Mouse (Mus musculus) frontal cortex, postnatal 14 days (tissue): ENCODE data around the gene Dcst2.

Experiments used
- DNase-seq, 2 experiments: peaks; one replicate each; pipeline ENCODE4 v3.0.0; 2022; ENCODE audit warnings: low spot score in 2 of 2

Dcst2 gene

DNA sequence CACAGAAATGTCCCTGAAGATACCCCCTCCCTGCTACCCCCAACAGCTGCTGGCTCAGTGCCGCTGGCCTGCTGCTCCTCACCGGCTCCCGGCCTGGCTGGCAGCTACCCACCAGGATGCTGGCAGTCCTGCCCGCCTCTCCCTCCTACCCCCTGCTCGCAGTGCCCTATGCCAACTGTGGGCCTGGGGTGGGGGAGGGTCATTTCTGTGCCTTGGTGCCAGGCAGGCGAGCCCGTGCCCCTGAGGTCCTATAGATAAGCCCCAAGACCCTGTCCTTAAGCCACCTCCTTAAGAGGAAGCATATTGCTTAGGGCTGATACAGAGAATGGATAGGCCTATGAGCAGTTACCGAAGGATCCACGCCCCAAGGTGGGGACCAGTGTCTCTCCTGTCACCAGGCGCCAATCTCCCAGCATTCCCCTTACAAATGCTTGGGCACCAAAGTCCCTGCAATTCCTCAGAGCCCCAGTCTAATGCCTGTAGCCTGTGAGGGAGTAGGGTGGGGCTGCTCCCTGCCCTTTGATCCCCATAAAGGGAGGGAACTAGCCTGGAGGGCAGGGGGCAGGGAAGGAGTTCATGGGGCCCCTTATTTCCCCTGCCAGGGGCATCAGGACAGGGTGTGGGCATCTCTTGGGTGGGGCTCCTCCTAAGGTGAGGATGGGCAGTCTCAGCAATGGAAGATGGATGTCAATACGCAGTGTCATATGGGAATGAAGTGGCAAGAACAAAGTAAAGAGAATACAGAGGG is 26.5 kb downstream of the Dcst2 start:
- no peak for DNase-seq

DNA sequence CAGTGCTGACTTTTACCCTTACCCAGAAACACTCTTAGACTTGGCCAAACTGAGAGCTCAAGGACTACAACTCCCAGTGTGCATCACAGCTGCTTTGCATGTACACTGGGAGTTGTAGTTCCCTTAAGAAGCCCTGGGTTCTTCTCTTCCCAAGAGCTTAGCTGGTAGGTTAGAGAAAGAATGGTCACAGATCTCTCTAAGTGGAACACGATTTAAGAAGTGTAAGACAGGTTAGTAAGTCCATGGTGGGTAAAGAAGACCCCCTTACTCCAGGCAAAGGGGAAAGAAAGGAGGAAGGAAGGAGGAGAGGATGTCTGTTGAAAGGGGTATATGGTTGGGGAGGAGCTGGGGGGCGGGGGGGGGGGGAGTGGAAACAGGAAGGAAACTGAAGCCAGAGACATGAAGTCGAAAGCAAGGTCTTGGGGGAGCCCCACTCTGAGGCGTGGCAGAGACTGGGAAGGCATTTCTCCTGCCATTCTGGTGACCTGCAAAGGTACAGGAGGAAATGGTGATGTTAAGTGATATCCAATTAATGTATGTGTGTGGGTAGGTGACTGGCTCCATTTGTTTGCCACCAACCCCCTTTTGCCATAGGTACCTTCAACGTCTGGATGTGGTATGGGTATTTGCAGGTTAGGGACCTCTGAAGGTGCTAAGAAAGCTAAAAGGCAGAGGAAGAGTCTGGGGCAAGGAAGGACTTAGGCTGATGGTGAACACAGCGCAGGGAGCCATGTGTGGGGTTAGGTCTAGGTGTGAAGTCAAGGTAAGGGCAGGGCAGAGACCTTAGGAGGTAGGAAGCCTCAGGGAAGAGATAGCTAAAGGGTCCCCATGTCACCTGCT is 27.3 kb downstream of the Dcst2 start:
- DNase-seq: no peak

DNA sequence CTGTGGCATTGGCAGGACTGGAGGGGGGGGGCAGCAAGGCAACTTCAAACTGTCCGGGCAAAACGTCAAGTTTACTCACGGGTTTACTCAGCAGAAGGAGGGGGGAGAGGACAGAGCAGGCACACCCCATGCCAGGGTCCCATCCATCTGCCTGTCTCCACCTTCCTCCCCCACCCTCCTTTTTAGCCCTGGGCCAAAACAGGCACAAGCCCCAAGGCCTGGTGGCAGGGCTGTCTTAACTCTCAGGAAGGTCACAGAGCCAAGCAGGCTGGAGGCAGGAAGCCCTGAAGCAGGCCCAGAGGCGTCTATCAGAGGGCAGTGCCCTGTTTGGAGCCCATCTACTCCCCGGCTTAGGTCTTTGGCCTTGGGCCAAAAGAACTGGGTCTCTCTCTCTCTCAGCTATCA is 28.3 kb downstream of the Dcst2 start:
- no peak for DNase-seq

DNA sequence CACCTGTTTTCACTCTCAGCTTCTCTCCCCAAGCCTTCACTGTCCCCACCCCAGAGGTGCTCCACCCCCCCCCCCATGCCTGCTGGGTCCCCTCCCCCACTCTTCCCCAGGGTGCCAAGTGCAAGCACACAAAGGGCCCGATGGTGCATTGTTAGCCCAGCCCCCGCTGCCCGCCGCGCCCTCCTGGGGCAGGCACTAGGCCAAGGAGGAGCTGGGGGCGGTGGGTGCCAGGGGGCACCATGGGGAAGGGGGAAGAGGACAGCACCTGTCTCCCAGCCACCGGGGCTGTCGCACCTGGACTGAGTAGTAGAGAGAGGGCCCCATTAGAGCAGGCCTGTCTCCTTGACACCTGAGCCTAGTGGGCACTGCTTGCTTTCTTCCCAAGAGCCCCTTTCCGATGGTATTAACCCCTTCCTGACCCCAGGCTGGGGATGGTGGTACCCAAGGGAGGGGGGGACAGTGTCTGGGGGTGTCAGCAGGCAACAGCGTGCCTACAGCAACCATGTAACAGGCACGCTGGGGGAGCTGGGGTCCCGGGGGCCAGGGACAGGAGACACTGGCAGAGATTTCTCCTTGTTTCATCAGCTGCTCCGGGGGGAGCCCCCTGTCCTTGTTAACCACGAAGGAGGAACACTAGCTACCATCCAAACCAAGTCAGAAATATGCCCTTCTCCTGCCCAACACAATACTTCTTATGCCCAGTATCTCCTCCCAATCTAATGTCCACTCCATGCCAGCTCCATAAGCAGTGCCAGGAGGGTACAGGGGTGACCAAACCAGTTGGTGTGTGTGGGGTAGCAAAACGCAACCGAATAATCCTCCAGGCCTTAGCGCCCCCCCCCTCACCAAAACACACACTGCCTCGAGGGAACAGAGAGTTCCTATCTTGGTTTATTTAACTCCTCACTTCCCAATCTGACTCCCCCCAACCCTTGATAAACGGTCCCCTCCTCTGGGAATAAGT is 29.2 kb downstream of the Dcst2 start:
- no peak for DNase-seq

DNA sequence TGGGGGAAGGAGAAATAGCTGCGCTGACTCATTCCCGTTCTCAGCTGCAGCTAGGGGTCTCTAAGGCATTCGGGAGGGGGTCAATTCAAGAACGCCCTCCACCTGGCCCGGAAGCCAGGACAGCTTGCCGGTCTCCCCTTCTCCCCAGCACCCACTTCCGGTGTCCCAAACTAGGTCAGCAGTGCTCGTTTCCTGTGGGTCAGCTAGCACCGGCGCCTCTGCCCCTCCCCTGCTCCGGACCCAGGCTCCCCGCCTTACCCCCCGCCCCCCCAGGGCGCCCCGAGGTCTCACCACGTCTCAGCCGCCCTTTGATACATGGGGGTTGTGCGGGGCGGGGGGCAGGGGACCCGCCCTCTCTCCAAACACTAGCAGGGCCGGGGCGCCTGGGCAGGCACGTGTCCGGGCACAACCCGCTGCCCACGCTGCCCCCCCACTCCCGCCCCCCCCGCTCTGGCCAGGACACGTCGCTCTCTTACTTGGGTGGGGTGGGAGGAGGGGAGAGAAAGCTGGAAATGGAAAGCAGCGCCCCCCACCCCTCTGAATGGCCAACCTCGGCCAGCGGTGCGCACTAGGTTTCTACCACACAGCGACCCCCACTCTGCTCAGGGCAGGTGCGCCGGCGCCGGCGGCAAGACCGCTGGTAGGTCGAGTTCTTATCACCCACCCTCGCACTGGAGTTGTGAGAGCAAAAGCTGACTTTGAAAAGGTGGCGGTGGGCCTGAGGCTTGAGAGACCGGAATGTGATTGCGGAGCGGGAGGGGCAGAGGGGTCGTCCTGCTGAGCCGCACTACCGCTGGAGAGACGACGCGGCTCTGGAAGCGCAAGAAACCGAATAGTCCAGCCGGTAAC is 30.1 kb downstream of the Dcst2 start:
- DNase-seq: no peak

DNA sequence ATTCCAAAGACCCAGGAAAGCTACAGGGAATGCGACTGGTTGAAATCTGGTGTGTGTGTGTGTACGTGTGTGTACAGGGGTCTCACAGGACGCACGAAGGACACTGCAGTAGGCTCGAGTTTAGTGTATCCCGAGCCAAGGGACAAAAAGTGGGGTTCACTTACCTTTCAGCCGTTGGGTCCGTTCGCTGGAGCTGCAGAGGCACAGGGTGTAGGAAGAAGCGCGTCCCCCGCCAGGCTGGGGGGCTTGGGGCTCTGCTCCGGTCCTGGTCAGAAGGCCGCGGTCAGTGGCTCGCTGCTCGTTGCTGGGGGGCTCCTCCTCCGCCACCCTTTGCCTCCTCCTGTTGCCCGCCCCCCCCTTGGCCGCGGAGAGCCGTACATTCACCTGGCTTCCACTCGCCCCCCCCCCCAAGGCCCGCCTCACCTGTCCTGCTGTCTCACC is 31.1 kb downstream of the Dcst2 start:
- no peak for DNase-seq

DNA sequence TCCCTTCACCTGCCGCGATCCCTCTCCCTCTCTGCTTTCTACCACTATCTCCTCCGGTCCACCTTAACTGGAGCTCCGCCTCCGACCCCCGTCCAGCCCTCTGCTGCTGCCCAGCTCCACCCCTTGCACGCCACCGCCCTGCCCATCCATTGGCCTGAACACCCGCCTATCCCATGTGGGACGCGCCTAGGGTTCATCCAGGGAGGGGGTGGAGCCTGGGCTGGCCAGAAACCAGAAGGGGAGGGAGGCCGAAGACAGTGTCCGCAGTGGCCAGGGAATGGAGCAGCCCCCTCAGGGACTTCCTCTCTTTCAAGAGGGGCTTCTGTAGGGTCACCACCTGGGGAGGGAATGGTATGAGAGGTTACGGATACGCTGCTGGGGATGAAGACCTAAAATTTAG is 31.8 kb downstream of the Dcst2 start:
- peak; percentile 91 to 94 for DNase-seq

DNA sequence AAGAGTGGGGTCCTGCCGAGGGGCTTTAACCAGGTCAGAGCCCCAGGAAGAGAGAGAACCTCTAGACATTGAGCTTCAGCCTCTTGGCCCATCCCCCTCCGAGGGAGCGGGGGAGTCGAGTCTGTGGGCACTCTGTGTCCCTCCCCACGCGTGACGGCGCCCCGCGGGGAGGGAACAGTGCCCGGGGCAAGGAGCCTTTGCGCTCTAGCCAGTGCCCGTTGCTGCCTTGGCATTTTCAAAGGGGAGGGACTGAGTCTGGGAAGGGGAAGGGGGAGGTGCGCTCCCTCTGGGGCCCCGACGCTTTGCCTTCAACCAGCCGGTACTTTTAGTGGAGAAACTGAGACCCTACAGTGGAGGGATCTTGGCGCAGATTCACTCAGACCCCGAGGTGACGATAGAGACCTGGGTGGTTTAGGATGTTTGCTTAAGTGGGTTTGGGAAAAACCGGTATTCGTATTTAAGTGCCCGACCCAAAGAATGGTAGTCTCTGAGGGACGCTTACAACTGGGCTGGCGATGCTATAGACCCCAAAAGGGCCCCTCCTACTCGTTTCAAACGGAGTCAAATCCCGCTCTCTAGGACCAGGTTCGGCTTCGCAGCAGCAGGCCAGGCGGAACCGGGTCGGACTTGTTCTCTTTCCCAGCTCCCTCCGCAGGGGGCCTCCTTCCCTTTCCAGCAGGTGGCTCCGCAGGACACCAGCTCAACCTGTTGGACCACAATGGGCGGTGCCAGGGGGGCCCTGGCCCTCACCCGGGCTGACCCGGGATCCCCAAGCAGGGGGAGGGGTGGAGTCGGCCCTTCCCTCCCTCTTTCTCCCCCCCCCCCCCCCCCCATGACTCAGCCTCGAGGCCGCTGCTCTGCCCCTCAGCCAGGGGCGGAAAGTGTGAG is 32.5 kb downstream of the Dcst2 start, which contains the start of gene Zbtb7b:
TSS of gene Zbtb7b (minus strand) at position 771 of the 888 bp plus-strand sequence.
- DNase-seq: peak in 1 of 2 experiments; percentile 48

DNA sequence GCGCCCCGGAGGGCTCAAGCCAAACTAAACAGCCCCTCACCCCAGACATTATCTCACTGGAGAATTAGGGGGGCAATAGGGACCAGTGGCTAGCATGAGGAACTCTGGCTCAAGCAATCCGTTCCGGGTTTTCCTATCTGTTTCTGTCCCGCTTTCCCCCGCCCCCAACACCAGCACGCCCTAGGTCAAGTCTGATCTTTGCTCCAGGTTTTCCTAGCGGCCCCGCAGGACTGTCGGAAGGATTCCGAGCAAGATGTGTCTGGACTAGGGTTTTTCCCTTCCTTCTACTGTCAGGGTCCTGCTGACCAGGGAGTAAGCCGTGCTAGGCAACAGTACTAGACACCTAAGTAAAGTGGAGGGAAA is 33.1 kb downstream of the Dcst2 start:
- DNase-seq: peak in 1 of 2 experiments; percentile 62

DNA sequence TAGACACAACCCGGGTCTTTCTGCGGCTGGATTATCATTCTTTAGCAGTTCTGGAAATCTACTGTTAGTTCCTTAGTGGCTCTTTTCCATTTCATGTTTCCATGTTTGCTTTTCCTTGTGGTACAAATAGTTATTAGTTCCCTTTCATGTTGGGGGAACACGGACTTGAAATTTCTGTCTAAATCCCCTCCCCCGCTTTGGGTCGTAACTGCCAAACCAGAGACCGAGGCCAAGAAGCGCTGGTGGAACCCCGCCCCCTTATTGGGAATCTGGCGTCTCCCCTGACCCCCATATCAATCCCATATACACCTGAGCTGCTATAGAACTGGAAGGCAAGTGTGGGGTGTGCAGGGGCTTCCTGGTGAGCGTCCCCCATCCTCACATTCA is 33.6 kb downstream of the Dcst2 start:
- no peak for DNase-seq

DNA sequence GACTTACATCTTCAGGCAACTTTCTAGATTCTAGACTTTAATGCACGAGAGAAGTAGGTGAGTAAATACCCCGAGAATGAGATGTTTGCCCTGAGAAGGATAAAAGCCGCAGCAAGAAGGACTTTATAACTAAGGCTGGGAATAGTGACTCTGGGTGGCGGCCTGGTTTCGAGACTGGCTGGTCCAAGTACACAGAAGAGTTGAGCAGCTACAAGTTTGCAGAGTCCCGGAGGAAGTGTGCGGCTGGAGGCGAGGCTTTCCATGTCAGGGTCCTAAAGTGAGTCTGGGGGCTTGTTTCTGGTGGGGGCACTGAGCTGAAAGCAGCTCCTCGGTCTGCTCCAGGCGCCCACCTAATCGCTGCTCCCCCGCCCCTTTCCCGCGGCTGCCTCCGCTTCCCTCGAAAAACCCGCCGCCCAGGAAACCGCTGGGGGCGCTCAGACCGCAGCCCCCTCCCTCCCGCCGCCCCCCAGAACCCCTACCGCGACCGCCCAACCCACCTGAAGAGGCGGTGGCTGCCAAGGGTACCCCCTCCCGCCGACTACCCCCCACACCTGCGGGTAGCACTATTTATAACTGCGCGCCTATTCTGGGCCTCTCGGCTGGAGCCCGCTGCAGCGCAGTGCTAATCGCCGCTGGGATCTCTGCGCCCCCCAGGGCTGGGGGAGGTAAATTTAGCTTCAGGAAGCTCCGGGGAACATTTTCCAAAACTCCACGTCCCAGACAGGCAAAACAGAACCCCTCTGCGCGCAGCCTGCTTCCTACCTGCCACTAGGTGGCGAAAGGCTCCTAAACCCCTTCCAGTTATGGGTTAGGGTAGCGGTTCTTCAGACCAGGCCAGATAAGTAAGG is 34.3 kb downstream of the Dcst2 start:
- DNase-seq: no peak

DNA sequence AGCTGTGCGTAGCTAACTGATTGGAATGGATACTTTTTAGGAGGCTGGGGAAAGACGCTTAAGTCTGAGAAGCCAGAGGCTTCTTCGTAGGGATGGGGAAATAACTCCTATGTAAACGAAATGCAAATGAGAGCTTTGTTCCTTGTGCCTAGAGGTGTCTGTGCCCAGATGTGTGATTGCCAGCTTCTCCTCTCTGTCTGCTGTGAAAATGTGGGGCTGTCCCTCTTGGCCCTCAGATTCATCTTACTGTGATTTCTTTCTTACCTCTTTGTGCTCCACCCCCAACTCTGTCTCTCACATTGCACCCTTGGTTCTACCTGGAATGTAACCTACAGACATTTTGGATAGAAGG is 34.9 kb downstream of the Dcst2 start:
- DNase-seq: no peak

DNA sequence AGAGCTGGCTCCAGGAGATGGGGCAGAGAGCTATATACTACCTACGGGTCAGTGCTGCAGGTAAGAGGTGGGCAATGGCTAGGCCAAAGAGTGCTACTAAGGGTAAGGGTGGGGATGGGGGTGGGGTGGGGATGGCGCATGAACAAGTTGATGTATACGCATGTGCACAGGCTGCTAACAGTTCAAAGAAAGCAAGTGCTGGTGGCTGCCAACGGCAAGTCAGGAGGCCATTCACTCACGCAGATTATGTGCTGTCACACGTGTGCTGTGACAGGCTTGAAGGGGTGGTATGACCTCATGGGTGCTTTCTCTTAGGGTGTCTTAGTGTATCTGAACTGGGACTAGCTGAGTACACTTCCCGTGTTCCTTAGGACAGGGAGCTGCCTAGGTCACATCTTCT is 39.6 kb downstream of the Dcst2 start:
- no peak for DNase-seq

DNA sequence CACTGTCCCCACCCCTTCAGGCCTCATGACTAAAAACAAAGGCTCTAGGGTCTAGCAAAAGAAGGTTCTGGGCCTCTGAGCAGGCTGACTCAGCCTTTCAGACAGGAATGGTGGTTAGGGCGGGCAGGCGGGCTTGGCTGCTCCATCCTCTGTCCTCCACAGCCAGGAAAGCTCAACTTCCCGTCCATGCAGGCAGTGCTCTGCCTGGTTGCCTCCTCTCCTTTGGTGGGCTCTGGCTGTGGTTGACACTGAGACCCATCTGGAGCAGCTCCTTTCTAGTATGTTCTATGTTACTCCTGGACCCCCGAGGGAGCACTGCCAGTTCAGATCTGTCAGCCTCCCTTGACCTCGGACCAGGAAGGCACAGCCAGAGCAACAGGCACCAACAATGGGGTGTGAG is 40.9 kb downstream of the Dcst2 start, which contains the start of gene Lenep:
TSS of gene Lenep (minus strand) at position 101 of the 400 bp plus-strand sequence.
- no peak for DNase-seq

DNA sequence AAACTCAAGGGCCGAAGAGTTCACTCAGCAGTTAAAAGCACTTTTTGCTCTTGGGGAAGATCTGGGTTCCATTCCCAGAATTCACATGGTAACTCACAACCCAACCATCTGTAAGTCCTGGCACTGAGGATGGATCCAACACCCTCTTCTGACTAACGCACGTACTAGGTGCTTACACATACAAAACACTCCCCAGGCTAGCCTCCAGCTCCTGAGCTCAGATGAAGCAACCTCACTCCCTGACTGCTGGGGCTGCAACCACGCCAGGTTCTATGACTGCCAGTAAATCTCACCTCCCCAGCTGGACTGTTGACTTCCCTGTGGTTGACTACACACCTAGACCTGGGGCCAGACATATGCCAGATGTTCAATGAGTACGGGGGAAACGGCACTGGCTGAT is 45.1 kb downstream of the Dcst2 start:
- no peak for DNase-seq

DNA sequence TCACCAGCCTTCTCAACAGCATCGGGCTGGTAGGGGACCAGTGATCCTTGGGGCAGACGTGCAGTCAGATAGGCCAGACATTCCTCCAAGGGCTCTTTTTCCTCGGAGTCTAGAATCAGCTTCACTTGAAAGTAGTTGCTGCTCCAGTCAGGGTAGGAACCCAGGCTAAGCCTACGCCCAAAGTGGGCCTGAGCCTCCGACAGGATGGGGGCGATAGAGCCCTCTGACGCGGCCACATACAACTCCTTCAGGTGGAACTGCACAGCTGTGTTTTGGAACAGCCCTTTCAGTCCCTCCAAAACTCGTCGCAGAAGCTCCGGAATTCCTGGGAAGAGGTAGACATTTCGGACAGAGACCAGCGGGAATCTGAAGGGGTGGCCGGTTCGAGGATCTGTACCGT is 46.7 kb downstream of the Dcst2 start:
- DNase-seq: no peak

DNA sequence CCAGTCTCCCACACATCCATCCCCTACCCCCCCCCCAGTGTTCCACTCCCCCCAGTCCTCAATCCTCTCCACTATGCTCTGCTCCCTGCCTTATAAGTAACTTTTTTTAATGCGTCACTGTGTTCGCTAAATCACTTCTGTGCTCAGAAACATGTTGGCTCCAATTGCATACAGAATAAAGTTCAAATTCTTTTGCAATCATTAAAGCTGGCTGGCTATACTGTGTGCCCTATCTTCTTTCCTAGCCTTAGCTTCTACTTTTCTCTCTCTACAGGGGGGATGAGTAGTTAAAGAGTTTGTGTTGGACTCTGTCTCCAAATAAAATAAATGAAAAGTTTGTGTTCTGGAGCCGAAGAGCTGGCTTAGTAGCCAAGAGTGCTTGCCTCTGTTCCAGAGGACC is 47.9 kb downstream of the Dcst2 start:
- no peak for DNase-seq

DNA sequence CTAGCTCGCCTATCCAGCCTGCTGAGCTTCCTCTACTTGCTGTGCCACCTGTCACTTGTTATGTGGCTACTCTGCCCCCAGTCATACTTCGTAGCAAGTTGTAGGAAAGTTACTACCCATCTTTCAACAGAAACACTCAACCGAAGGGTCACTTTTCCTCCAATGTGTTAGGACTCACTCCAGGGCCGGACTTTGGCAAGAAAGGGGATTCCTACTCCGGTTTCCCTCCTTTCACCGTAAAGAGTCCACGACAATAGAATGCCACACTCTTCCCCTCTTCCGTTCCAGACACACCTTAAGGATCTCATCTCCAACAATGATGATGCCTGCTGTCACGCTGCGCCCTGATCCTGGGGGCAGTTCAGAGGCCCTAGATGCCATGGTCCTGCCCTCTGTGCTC is 49.1 kb downstream of the Dcst2 start:
- DNase-seq: no peak
